Mouse (Mus musculus) embryonic stem cell, embryonic (primary cell): ENCODE results near the gene Tbc1d25.

Experiments
- CTCF ChIA-PET, 4 experiments: fragments of 300-600 bp in 2 of 4; fragments of 350-600 bp in 2 of 4; sonication (Branson Sonifier 250); formaldehyde crosslinking; loops; one replicate each; lab custom pipeline; 2022; ENCODE audit warnings: inconsistent platforms in 2 of 4; lab: Charles Lee
- POLR2A ChIA-PET, 4 experiments: fragments of 300-600 bp in 2 of 4; fragments of 350-600 bp in 2 of 4; sonication (Branson Sonifier 250); formaldehyde crosslinking; loops; one replicate each; lab custom pipeline; 2022; ENCODE audit warnings: antibody characterized with exemption in 4 of 4, inconsistent platforms in 1 of 4; lab: Charles Lee

The Tbc1d25 gene

DNA sequence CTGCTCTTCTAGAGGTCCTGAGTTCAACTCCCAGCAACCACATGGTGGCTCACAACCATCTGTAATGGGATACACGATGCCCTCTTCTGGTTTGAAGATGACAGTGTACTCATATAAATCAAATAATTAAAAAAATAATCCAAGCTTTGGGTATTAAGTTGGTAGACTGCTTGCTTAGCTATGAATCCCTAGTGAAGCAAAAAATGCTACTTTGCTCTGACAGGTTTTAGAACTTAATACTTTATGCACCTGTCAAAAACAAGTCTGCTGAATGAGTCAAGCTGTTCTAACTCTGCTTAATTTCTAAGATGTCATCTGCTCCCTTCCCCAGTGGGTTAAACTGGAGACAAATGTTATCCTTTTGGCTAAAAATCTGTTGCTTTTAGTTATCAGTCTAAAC lies 36.5 kb downstream of the Tbc1d25 start:
- CTCF ChIA-PET = interaction anchor here in 2 of 4 experiments (0.6 to 1.3 kb wide), 2 partner anchors 25 to 144 kb away, joined by 3 read pairs; no protein-coding TSS in a partner anchor
- POLR2A ChIA-PET = interaction anchor here in 3 of 4 experiments (0.5 to 5.8 kb wide), 27 partner anchors 8 to 374 kb away, joined by 3 to 48 read pairs (median 5); partner anchors contain the start of genes Ftsj1 (in 1 of the 3), Porcn (in 1 of the 3), Rbm3 (in 1 of the 3) and Was (in 1 of the 3)

DNA sequence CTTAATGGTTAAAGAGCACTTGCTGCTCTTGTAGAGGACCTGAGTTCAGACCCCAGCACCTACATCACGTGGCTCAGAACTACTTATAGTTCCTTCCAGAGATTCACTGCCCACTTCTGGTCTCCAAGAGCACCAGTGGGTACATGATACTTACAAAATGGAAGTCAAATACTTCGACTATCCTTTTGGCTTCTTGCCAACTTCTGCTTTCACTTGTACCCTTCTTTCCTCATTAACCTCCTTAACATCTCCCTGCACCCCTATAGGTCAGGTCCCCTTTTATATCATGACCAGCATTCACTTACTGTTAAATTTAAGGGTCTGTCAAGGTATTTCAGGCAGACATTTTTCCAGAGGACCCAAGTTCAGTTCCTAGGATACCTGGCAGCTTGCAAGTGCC lies 40.1 kb downstream of the Tbc1d25 start:
- CTCF ChIA-PET = interaction anchor here in 1 of 4 experiments (0.7 kb wide), 1 partner anchor 127 kb away, joined by 7 read pairs; no protein-coding TSS in a partner anchor

DNA sequence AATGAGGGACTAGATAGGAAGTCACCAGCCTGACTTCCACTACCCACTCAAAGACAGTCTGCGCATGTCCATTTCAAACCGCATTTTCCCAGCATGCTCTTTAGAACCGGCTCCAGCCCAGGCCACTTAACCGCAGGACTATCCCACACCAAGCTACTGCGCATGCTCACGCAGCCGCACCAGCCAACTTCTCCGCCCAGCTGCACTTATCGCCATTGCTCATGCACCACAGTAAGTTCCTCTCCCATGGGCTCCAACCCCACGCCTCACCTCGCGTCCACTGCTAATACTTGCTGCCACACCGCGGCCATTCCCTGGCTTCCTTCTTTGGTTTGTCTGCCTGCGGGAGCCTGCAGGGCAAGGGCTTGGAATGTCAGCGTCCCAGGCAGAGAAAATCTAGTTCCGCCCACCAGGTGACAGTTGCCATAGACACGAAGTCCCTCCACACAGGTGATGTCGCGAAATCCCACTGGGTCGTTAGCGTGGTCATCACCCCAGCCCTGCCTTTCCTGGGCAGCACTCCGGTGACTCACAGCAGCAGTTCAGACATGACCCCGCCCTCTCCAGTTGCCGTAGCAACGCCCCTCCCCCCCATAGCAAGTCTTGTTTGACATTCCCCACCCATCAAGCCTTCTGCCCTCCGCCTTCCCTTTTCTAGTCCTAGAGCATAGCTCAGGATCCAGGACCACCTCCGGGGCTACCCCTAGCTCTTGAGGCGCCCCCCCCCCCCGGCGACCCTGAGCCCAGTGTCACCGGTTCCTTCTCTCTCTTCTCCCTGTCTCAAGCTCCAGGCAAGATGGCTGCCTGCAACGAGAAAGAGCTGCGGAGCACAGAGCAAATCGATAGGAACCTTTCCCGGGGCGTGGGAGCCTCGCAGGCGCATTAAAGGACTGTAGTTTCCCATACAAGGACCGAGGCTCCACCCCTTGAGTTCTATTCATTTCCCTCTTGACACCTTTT lies 43.7 kb downstream of the Tbc1d25 start, which contains the start of gene Wdr13:
Gene Wdr13, minus strand, starts transcription at position 876 of the 960 bp plus-strand sequence.
- ChIA-PET CTCF (interaction anchor here in 1 of 4 experiments (0.7 kb wide), 1 partner anchor 706 kb away, joined by 4 read pairs; no protein-coding TSS in a partner anchor), POLR2A (interaction anchor here (0.6 to 6.3 kb wide), 51 partner anchors 8 to 1145 kb away, joined by 3 to 92 read pairs (median 3); partner anchors contain the start of genes Rbm3 (in 3 of the 4), Ebp (in 2 of the 4), Hdac6 (in 2 of the 4) and Suv39h1 (in 2 of the 4))

More for the DNA sequence above, 40.1 kb downstream of the Tbc1d25 start:
- POLR2A ChIA-PET = interaction anchor here in 2 of 4 experiments (0.6 to 6.3 kb wide), 3 partner anchors 10 to 130 kb away, joined by 3 to 92 read pairs (median 6); partner anchors contain the start of genes Ebp (in 1 of the 2) and Rbm3 (in 1 of the 2)

DNA sequence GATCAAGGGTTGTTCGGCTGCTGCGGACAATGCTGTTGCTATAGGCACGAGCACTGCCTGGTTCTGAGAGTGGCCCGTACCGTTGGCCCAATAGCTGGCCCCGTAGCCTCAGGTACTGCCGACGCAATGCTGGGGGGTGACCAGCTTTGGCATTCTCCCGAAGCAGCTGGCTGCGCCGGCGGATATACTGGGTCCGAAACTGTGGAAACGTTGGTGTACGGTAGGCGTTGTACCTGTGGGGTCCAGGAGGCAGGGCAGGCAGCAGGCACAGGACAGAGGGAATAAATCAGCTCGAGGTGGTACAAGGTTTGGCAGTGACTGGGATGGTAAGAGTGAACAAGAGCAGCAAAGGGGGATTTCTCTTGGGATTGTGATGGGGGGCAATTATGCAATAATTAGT lies 44.6 kb downstream of the Tbc1d25 start:
- POLR2A ChIA-PET = interaction anchor here in 3 of 4 experiments (0.6 to 6.3 kb wide), 23 partner anchors 9 to 369 kb away, joined by 3 to 92 read pairs (median 4); partner anchors contain the start of genes Rbm3 (in 3 of the 3), Ftsj1 (in 2 of the 3), Ebp (in 1 of the 3) and Suv39h1 (in 1 of the 3)
- CTCF ChIA-PET = no interaction called here

DNA sequence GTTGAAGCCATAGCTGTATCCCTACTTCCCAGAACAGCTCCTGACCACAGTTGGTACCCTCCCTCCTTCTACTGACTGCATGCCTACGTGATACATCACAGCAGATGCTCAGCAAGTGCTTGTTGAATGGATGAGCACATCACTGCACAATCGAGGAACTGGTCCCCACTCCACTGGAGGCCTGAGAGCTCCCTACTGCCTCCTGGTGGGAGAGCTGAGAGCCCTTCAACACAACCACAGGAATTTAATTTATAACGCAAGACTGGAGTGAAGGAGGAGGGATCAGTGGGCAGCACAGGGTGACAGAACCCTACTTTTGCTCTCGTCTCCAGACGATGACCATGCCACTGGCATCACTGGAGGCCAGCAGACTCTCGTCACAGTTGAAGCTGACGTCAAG lies 50.7 kb downstream of the Tbc1d25 start:
- ChIA-PET CTCF (interaction anchor here in 3 of 4 experiments (0.6 to 1.9 kb wide), 11 partner anchors 10 to 517 kb away, joined by 3 to 9 read pairs (median 4); no protein-coding TSS in a partner anchor), POLR2A (interaction anchor here in 3 of 4 experiments (0.6 to 1.9 kb wide), 15 partner anchors 9 to 281 kb away, joined by 3 to 12 read pairs (median 4); partner anchors contain the start of genes Ftsj1 (in 1 of the 3), Rbm3 (in 1 of the 3) and Suv39h1 (in 1 of the 3))

DNA sequence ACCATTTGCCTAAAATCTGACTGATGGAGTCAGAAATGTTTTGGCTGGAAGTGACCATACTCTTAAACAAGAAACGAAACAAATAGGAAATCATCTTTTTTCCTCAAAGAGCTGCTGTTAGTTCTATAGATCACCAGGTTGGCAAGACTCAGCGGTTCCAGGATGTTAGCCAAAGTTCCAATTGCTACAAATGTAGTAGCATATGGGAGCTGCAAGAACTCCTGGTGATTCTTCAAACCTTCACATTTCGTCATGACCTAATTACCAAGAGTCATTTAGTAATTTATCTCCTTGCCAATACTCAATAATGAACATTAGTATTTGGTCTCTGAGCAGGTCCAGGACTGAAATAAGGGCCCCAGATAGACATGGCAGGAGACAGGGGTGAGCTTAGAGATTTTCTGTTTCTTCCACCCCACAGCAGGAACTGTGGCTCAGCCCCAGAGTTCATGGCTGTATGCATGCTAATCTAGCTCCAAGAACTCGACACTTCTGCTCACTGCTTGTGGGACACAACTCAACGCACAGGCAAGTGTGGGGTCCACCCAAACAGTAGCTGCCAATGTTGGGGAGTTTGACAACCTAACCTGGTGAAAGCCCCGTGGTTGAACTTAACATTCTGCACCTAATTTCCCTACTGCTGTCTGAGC lies 52.0 kb downstream of the Tbc1d25 start:
- CTCF ChIA-PET = interaction anchor here (0.6 to 1.5 kb wide), 4 partner anchors 20 to 331 kb away, joined by 4 to 5 read pairs (median 4); no protein-coding TSS in a partner anchor
- POLR2A ChIA-PET = interaction anchor here in 3 of 4 experiments (0.7 to 1.9 kb wide), 3 partner anchors 17 to 68 kb away, joined by 3 to 12 read pairs (median 3); partner anchors contain the start of gene Rbm3 (in 1 of the 3)

DNA sequence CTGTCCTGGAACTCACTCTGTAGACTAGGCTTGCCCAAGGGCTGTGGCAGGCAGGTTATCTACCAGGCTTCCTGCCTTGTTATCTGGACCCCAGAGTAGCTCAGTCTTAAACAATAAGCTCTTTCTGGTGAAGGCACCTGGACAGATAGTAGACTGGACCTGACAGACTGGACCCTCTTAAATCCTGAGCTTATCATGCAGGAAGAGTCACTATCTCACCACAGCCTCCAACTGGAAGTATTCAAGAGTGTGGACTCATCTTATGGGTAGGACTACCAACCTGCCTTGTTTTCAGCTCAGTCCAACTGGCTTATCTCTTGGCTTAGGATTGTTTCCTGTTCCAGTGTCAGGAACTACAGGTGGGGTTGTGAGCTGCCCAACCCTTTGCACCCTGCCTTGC lies 58.7 kb downstream of the Tbc1d25 start:
- ChIA-PET CTCF (interaction anchor here in 2 of 4 experiments (0.5 to 1.2 kb wide), 3 partner anchors 16 to 180 kb away, joined by 3 to 11 read pairs (median 4); no protein-coding TSS in a partner anchor), POLR2A (interaction anchor here in 2 of 4 experiments (0.7 to 1.4 kb wide), 3 partner anchors 20 to 352 kb away, joined by 3 read pairs; partner anchors contain the start of gene Ftsj1 (in 1 of the 2))

DNA sequence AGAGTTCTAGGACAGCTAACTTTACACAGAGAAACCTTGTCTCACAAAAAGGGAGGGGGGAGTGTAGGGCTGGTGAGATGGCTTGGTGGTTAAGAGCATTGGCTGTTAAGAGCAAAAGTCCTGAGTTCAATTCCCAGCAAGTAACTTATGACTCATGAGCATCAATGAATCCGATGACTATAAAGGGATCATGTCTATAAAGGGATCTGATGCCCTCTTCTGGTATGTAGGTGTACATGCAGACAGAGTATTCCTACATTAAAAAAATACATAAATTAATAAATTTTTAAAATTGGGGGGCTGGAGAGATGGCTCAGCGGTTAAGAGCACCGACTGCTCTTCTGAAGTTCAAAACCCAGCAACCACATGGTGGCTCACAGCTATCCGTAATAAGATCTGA lies 60.7 kb downstream of the Tbc1d25 start:
- POLR2A ChIA-PET = interaction anchor here in 1 of 4 experiments (0.8 kb wide), 1 partner anchor 22 kb away, joined by 3 read pairs; no protein-coding TSS in a partner anchor
- CTCF ChIA-PET = interaction anchor here in 1 of 4 experiments (1.3 kb wide), 1 partner anchor 10 kb away, joined by 3 read pairs; no protein-coding TSS in a partner anchor

DNA sequence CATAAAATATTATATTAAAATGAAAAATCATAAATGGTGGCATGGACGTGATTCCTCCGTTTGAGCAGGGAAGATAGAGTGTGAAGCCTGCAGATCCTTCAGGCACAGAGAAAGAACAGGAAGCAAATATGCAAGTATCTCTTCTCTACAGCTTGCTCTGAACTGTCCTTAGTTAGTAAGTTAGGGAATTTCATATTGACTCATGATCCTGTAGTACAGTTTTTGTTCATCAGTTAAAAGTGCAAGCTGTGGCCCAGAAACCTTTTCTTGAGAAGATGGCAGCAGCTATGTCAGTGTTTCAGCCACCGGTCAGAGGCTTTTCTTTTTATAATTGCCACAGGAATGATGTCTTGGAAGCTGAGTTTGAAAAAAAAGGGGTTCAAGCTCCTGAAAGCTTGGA lies 71.0 kb downstream of the Tbc1d25 start:
- CTCF ChIA-PET = interaction anchor here in 1 of 4 experiments (1.6 kb wide), 1 partner anchor 206 kb away, joined by 4 read pairs; the partner anchor contains the start of genes Pqbp1 and Timm17b
- POLR2A ChIA-PET = interaction anchor here in 2 of 4 experiments (0.6 to 1.3 kb wide), 3 partner anchors 28 to 212 kb away, joined by 3 to 4 read pairs (median 3); partner anchors contain the start of genes Rbm3 (in 1 of the 2) and Wdr13 (in 1 of the 2)
